Mouse (Mus musculus) heart, adult 2 months (tissue): ENCODE data around the gene Tmtc1. TPM values are rescaled to one million over a fixed set of nuclear protein-coding genes. Genes with fewer than 3 reads are reported as not detected.

Experiments used
- DNase-seq, 2 experiments: peaks; one replicate each; pipeline ENCODE4 v3.0.0; 2021
- H3K27ac ChIP-seq: fragments of 200-600 bp; 2 replicates; pipeline ENCODE4 v1.8.1; 2022
- H3K27me3 ChIP-seq: fragments of 200-500 bp; 2 replicates; pipeline ENCODE4 v1.6.1; 2012; ENCODE audit warnings: mild to moderate bottlenecking, low read length, inconsistent platforms, mixed read lengths; ENCODE audit not compliant: control insufficient read depth, insufficient read depth
- H3K36me3 ChIP-seq: fragments of 200-500 bp; 2 replicates; pipeline ENCODE4 v1.6.1; 2012; ENCODE audit warnings: low read length, inconsistent platforms; ENCODE audit not compliant: control insufficient read depth, insufficient read depth
- H3K4me1 ChIP-seq: fragments of 200-500 bp; 2 replicates; pipeline ENCODE4 v1.6.1; 2011; ENCODE audit warnings: low read length; ENCODE audit not compliant: control insufficient read depth, insufficient read depth
- H3K4me3 ChIP-seq: fragments of 200-600 bp; 2 replicates; pipeline ENCODE4 v1.8.1; 2022
- H3K79me2 ChIP-seq: fragments of 200-500 bp; replicated peaks from 2 replicates; pipeline ENCODE4 v1.6.1; 2012; ENCODE audit warnings: mild to moderate bottlenecking, inconsistent platforms, low read length, moderate library complexity, mixed read lengths; ENCODE audit not compliant: control insufficient read depth, insufficient read depth
- H3K9ac ChIP-seq: fragments of 200-500 bp; 2 replicates; pipeline ENCODE4 v1.6.1; 2012; ENCODE audit warnings: low read depth, mild to moderate bottlenecking, control low read depth, inconsistent platforms, low read length, mixed read lengths
- CTCF ChIP-seq: fragments of 200-600 bp; IDR thresholded peaks from 2 replicates; pipeline ENCODE4 v1.8.1; 2022; ENCODE audit warnings: antibody characterized with exemption, mild to moderate bottlenecking, moderate library complexity
- EP300 ChIP-seq: fragments of 200-500 bp; IDR thresholded peaks from 2 replicates; pipeline ENCODE4 v1.6.1; 2011; ENCODE audit warnings: low read depth, low read length, control low read depth; ENCODE audit not compliant: insufficient read depth
- POLR2A ChIP-seq: fragments of 200-500 bp; IDR thresholded peaks from 2 replicates; pipeline ENCODE4 v1.6.1; 2011; ENCODE audit warnings: mild to moderate bottlenecking, low read depth, low read length, control low read depth; ENCODE audit not compliant: insufficient read depth
- WGBS: fragments of 180-500 bp; shearing (Covaris S2); methylation state at CpG from one replicate; pipeline ENCODE4 v1.1.7; 2018; 5-methylcytosine and 5-hydroxymethylcytosine counted together
- intact Hi-C: fragments of 180-260 bp; cut with DNase I; formaldehyde crosslinking; loops from one replicate; pipeline ENCODE4 v1.15.1; 2025
- polyA plus RNA-seq: library from polyadenylated mRNA; depleted of rRNA; stranded (reverse); fragments of >200 nt; gene quantifications from 2 replicates; pipeline ENCODE4 v1.2.3, GENCODE M21; 2012
- total RNA-seq, 2 experiments: library from RNA; stranded (reverse); gene quantifications; 2 replicates each; pipeline ENCODE4 v1.2.3; 2021

Gene Tmtc1
- total and polyA plus RNA-seq, 3 experiments = 46.3 to 131 (median 89.4) TPM

- Histone ChIP-seq H3K9ac (no peak overlapping the region), H3K36me3 (no peaks in the 10 kb centered on the region), H3K27me3 (no peaks in the 10 kb centered on the region), H3K4me1 (no peaks in the 10 kb centered on the region; the same call in 1 of the 2 replicates), H3K79me2 (no peaks in the 10 kb centered on the region), H3K4me3 (no peak overlapping the region), H3K27ac (no peak overlapping the region)
- intact Hi-C loops = loop anchor here (5.0 to 10.0 kb wide), 3 partner anchors 272 to 510 kb away; no protein-coding TSS in a partner anchor
- WGBS = 87% methylated on average over 1 of the region's 1 CpGs
- no peak for TF ChIP-seq POLR2A
- no peak for TF ChIP-seq EP300
- TF ChIP-seq CTCF = no peak
- DNase-seq = no peak
These were observed 199.4 kb downstream of the Tmtc1 start for GRCm38 (mm10) chr6:148244836-148245235.

GRCm38 (mm10) chr6:148242304-148242703 is 201.9 kb downstream of the Tmtc1 start:
- Histone ChIP-seq H3K36me3 (no peaks in the 10 kb centered on the region; the same call in 1 of the 2 replicates), H3K9ac (no peak overlapping the region), H3K27me3 (no peaks in the 10 kb centered on the region), H3K79me2 (no peaks in the 10 kb centered on the region), H3K4me3 (no peak overlapping the region), H3K27ac (no peak overlapping the region), H3K4me1 (no peaks in the 10 kb centered on the region)
- TF ChIP-seq POLR2A (no peak), CTCF (peak; percentile 54), EP300 (no peak)
- 61% methylated on average over 3 of the region's 3 CpGs for WGBS
- intact Hi-C loops = loop anchor here (10.0 kb wide), 1 partner anchor 512 kb away; no protein-coding TSS in a partner anchor
- no peak for DNase-seq

GRCm38 (mm10) chr6:148241685-148242084 is 202.5 kb downstream of the Tmtc1 start:
- no peaks in the 10 kb centered on the region; the same call in 1 of the 2 replicates for H3K36me3 ChIP-seq
- no peak for DNase-seq
- H3K79me2 ChIP-seq = no peaks in the 10 kb centered on the region
- intact Hi-C loops = loop anchor here (10.0 kb wide), 1 partner anchor 513 kb away; no protein-coding TSS in a partner anchor
- 78% methylated on average over 5 of the region's 5 CpGs for WGBS
- no peak overlapping the region for H3K27ac ChIP-seq
- no peaks in the 10 kb centered on the region for H3K4me1 ChIP-seq
- no peak overlapping the region for H3K4me3 ChIP-seq
- no peaks in the 10 kb centered on the region for H3K27me3 ChIP-seq
- TF ChIP-seq EP300 = no peak
- no peak for TF ChIP-seq CTCF
- no peak for TF ChIP-seq POLR2A
- H3K9ac ChIP-seq = no peak overlapping the region

GRCm38 (mm10) chr6:148239311-148239710 is 204.9 kb downstream of the Tmtc1 start:
- no peak for DNase-seq
- TF ChIP-seq POLR2A = no peak
- no peak for TF ChIP-seq EP300
- no peak for TF ChIP-seq CTCF
- Histone ChIP-seq H3K36me3 (no peaks in the 10 kb centered on the region; the same call in 1 of the 2 replicates), H3K27ac (no peak overlapping the region), H3K9ac (no peak overlapping the region), H3K4me3 (no peak overlapping the region), H3K27me3 (no peaks in the 10 kb centered on the region), H3K79me2 (no peaks in the 10 kb centered on the region), H3K4me1 (no peaks in the 10 kb centered on the region)
- intact Hi-C loops = no loop called here
- WGBS = 93% methylated on average over 1 of the region's 1 CpGs

- Histone ChIP-seq H3K79me2 (no peaks in the 10 kb centered on the region), H3K4me1 (no peaks in the 10 kb centered on the region), H3K9ac (no peak overlapping the region), H3K36me3 (no peaks in the 10 kb centered on the region; the same call in 1 of the 2 replicates), H3K4me3 (no peak overlapping the region), H3K27ac (no peak overlapping the region), H3K27me3 (no peaks in the 10 kb centered on the region)
- DNase-seq = no peak
- no peak for TF ChIP-seq POLR2A
- no peak for TF ChIP-seq CTCF
- TF ChIP-seq EP300 = no peak
- intact Hi-C loops = no loop called here
- WGBS = 38% methylated on average over 5 of the region's 5 CpGs
These were observed 206.7 kb downstream of the Tmtc1 start for GRCm38 (mm10) chr6:148237453-148237852.

GRCm38 (mm10) chr6:148234105-148234828 is 209.9 kb downstream of the Tmtc1 start:
- Histone ChIP-seq H3K27ac (peak overlapping the region; percentile 5; the same call in 1 of the 2 replicates), H3K9ac (no peak overlapping the region), H3K27me3 (no peaks in the 10 kb centered on the region), H3K36me3 (no peaks in the 10 kb centered on the region; the same call in 1 of the 2 replicates), H3K4me3 (0 out of 2 replicates have a peak overlapping the region, but pooled peaks have one; percentile 2), H3K79me2 (no peaks in the 10 kb centered on the region), H3K4me1 (no peaks in the 10 kb centered on the region)
- intact Hi-C loops = no loop called here
- no peak for TF ChIP-seq POLR2A
- TF ChIP-seq EP300 = no peak
- WGBS = 59% methylated on average over 3 of the region's 3 CpGs
- no peak for DNase-seq
